Mouse (Mus musculus) small intestine, adult 2 months (tissue): ENCODE results near the gene Ppfia3.

Experiments
- CTCF ChIP-seq: fragments of 200-500 bp; IDR thresholded peaks from 2 replicates; pipeline ENCODE4 v1.5.1; 2012; ENCODE audit warnings: low read depth, mild to moderate bottlenecking, control low read depth, inconsistent platforms, low read length, moderate library complexity, mixed read lengths; ENCODE audit not compliant: insufficient replicate concordance, insufficient read length; ENCODE audit errors: extremely low read depth
- POLR2A ChIP-seq: fragments of 200-500 bp; IDR thresholded peaks from 2 replicates; pipeline ENCODE4 v1.6.1; 2012; ENCODE audit warnings: low read depth, mild to moderate bottlenecking, control low read depth, inconsistent platforms, low read length, moderate library complexity

- TF ChIP-seq CTCF (no peak), POLR2A (no peak)
Measured at GRCm38 (mm10) chr7:45346905-45347304, 19.9 kb downstream of the Ppfia3 start.
